Mouse (Mus musculus) brain, embryonic 14.5 days (tissue): Measurements from ENCODE around the gene Nme1. TPM values are rescaled to one million over a fixed set of nuclear protein-coding genes. Genes with fewer than 3 reads are reported as not detected.

Experiments
- DNase-seq: peaks from one replicate; pipeline ENCODE4 v3.0.0-alpha.2; 2011; ENCODE audit warnings: low read depth
- CTCF ChIP-seq: fragments of 200-500 bp; IDR thresholded peaks from 2 replicates; pipeline ENCODE4 v1.5.1; 2012; ENCODE audit warnings: inconsistent platforms, mild to moderate bottlenecking, moderate library complexity, borderline replicate concordance; ENCODE audit not compliant: insufficient read depth, insufficient read length; ENCODE audit errors: extremely low read depth
- POLR2A ChIP-seq: fragments of 200-500 bp; IDR thresholded peaks from 2 replicates; pipeline ENCODE4 v1.6.1; 2012; ENCODE audit warnings: mild to moderate bottlenecking, inconsistent platforms, borderline replicate concordance; ENCODE audit not compliant: poor library complexity, insufficient read depth, insufficient read length, severe bottlenecking; ENCODE audit errors: extremely low read depth
- polyA plus RNA-seq: library from polyadenylated mRNA; depleted of rRNA; stranded (reverse); fragments of >200 nt; gene quantifications from 2 replicates; pipeline ENCODE4 v1.2.3, GENCODE M21; 2012

Gene Nme1
- polyA plus RNA-seq, 1 experiment: 304 TPM

DNA sequence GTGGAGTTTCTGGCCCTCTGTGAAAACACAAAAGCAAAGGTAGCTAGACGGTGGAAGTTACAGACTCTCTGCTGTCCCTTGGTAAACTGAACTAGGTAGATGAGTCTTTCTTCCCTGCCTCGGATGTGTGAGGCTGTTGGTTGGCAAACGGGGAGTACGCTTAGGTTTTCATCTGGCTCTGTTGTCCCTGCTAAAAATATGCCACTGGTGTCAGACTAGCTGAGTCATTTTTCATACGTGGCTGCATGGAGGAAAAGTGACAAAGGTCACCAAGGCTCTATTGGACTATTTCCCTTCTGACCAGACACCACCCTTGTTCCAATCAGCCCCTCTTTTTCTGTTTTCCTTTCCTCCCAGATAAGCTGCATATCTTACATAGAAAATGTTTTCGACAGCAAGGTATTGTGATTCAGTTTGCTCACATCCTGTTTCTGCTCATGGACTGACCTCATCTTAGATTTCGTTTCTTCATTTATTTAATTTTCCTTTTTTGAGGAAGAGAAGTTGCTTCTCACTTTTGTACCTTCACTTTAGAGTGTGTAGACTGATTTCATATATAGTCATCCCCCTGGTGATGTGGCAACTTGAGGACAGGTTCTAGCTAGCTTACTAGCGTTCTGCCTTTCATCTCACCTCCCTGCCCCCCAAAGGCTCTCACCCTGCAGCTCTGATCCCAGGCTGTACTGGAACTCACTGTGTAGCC is 19.5 kb upstream of the Nme1 start:
- TF ChIP-seq CTCF (no peak), POLR2A (no peak)
- DNase-seq: no peak

DNA sequence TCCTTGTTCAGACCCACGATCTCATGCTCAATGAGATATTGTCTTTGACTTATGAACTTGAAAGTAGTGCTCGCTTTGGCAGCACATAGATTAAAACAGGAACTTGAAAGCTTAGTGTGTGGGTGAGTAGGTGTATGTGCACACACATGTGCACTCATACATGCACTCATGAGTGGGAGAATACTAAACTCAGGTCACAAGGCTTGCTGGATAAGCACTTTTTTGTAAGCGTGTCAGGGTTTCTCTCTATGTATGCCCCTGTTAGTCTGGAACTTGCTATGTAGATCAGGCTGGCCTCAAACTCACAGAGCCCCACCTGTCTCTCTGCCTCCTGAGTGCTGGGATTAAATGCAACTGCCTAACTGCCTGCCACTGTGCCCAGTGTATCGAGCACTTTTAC is 18.7 kb upstream of the Nme1 start:
- no peak for DNase-seq
- TF ChIP-seq POLR2A (no peak), CTCF (no peak)

DNA sequence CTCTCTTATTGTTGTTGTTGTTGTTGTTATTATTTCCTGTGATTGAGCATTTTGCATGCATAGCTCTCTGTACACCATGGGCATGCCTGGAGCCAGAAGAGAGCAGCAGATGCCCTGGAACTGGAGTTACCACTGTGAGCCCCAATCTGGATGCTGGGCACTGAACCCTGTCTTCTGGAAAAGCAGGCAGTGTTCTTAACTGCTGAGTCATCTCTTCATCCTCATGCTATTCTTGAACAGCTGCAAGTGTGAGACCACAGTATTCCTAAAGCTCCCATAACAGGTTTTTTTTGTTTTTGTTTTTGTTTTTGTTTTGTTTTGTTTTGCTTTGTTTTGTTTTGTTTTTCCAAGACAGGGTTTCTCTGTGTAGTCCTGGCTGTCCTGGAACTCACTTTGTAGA is 18.0 kb upstream of the Nme1 start:
- TF ChIP-seq POLR2A (no peak), CTCF (no peak)
- no peak for DNase-seq

DNA sequence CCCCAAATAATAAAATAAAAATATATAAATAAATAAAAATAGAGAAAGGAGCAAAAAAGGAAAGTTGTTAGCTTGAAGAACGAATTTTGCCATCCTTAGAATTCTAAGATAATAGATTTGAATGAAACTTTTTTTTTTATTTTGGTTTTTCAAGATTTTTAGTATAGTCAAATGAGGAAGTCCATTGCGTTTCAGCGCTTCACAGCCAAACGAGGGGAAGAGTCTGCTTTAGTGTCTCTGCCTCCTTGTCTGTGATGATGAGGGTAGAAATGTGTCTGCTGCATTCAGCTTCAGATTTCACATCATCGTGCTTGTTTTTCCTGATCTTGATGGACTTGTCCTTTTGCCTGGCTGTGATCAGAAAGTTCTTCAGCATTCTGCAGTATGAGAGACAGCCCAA is 16.9 kb upstream of the Nme1 start:
- DNase-seq: no peak
- TF ChIP-seq CTCF (no peak), POLR2A (no peak)

DNA sequence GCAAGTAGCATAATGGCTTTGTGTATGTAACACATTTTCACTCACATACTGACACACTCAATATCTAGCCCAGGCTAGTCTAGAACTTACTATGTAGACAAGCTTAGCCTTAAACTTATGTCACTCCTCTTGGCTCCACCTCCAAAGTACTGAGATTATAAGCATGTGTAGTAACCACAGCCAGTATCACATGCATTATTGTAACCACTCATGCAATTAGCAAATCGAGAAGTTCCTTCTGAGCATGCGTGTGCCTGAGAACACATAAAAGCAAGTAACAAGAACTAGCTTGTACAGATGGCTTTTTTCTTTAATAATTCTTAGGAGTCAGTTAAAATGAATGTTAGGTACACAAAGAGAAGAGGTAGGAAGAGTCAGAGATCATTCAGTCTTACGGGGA is 16.3 kb upstream of the Nme1 start:
- TF ChIP-seq POLR2A: no peak
- TF ChIP-seq CTCF: no peak

DNA sequence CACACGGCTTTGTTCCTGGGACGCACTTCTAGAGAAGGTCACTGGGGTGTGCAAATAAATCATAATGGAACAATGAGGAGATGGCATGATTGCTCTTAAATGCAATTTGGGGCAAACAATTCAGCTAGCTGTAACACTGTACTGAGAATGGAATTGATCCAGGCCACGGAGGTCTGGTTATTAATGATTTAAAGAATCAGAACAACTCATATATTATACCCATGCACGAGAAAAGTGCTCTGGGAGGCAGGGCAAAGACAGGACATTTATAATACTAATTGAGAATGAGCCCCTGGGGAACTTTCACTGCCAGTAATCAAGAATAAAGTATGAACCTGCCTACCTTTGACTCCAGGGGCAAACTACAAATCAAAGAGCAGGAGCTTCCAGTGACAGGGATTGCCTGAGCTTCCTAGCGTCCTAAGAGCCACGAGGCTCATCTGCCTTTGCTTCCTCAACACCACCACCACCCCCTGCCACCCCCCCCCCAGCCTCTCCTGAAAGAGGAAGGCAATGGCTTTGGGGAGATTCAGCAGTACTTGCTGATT is 11.3 kb upstream of the Nme1 start:
- TF ChIP-seq POLR2A (no peak), CTCF (no peak)
- no peak for DNase-seq

More for the DNA sequence above, 16.3 kb upstream of the Nme1 start:
- DNase-seq: no peak

DNA sequence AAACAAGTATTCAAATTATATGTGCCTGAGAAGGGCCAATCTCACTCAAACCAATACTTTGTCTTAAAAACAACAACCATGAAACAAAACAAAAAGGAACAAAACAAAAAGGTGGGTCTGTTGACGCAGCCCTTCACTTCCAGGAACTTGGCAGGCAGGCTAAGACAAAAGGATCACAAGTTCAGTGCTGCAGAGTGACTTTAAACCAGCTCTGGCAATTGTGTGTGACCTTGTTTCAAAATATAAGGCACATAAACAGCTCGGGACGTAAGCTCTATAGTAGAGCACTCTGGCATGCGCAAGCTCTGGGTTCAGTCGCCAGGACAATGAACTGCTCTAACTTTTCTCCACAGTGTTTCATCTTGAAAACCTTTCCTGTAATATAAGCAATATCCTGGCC is 4.6 kb upstream of the Nme1 start:
- no peak for TF ChIP-seq CTCF
- TF ChIP-seq POLR2A: no peak
- DNase-seq: no peak

DNA sequence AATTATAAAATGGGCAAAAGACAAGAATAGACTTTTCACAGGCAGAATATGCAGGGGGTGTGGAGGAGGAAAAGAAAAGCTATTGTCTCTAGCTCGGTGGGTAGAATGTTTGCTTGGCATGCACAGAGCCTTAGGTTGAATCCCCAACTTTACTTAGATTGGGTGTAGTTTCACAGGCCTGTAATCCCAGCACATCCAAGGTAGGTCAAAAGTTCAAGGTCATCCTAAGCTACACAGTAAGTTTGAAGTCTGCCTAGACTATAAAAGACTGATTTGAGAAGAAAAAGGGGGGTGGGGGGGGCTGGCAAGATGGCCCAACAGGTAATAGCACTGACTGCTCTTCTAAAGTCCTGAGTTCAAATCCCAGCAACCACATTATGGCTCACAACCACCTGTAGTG is 1.5 kb upstream of the Nme1 start:
- TF ChIP-seq POLR2A (no peak), CTCF (no peak)
- DNase-seq: no peak

DNA sequence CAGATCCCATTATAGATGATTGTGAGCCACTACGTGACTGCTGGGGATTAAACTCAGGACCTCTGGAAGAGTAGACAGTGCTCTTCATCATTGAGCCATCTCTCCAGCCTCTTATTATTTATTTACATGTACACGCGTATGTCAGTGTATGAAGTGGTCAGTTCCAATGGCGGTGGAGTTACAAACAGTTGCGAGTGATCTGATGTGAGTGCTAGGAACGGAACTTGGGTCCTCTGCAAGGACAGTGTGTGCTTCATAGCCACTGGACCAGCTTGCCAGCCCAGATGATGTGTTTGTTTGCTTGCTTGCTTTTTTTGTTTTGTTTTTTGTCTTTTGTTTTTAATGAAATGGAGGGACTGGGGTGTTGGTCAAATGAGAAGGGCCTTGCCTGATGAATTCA is 850 bp upstream of the Nme1 start:
- DNase-seq: no peak
- TF ChIP-seq CTCF (no peak), POLR2A (no peak)

DNA sequence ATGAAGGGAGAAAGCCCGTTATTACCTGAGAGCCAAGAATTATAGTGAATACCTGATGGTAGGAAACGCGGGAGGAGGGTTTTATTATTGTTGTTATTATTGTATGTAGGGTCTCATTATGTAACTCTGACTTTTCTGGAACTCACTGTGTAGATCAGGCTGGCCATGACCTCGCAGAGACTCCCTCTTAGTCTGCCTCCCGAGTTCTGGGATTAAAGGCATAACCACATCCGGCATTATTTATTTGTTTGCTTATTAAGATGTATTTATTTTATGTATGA is 467 bp upstream of the Nme1 start:
- TF ChIP-seq POLR2A: no peak
- TF ChIP-seq CTCF: no peak

DNA sequence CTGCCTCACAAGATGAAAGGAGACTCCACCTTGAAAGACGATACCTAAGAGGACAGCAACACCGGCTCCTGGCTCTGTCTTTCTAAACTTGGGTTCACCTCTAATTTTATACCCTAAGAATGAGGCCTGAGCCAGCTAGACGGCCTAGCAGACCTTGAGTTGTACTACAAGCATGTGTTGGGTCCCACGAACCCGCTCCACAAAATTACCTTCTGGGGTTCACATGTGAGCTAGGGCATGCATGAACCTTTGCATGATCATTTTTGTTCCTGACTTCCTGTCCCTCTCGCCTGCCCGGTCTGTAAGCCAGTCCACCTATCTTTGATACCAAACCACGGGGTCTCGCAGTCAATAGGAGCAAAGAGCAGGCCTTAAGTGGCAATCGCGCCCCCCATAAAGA is 940 bp downstream of the Nme1 start:
- DNase-seq: peak; percentile 25
- TF ChIP-seq POLR2A: no peak
- no peak for TF ChIP-seq CTCF

More for the DNA sequence above, 467 bp upstream of the Nme1 start:
- DNase-seq: no peak

DNA sequence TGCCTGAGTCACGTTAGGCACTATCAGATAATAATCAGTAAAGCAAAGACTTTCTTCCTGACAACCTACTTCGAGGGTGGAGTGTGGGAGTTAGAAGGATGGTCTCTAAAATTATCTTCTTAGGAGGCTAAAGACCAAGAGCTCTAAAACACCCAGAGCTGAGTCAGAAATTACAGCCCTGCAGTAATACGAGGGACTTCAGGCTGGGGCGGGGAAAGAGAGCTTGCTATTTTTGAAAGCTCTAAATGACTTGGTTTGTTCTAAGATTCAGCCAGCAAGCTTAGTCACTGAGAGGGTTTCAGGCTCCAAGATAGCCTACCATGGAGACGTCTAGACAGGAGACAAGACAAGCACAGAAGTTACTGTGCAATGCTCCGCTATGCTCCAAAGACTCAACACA is 2.9 kb downstream of the Nme1 start:
- no peak for DNase-seq
- no peak for TF ChIP-seq POLR2A
- TF ChIP-seq CTCF: no peak

DNA sequence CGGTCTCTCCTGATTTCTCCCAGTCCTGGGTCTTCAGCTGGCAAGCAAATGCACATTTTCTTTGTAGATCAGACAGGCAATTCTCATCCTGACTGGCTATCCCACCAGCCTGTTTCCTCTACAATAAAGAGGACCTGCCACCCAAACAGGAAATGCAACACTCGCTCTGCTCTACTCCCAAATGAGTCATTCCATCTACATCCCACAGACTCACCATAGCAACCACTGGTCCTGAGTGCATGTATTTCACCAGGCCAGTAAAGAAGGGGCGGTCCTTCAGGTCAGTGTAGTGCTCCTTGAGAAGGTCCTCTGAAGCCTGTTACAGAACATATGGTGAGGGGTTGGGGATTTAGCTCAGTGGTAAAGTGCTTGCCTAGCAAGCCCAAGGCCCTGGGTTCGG is 5.3 kb downstream of the Nme1 start:
- TF ChIP-seq POLR2A (no peak), CTCF (no peak)
- no peak for DNase-seq

DNA sequence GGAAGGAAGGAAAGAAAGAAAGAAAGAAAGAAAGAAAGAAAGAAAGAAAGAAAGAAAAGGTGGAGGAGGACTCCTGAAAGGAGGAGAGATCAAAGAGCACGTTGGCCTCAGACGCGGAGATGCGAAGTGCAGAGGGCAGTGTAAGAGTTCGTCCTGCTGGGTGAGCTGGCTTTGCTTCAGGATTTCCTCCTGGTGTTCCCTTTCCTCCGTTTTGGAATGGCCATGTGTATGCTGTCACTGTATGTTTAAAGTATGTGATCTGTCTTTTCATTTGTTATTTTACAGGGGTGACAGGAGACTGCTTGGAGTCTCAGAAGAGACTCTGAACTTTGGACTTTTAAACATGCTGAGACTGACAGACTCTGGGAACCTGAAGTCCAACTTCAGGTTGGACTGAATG is 6.8 kb downstream of the Nme1 start:
- TF ChIP-seq CTCF (no peak), POLR2A (no peak)

More for the DNA sequence above, 6.8 kb downstream of the Nme1 start:
- DNase-seq: no peak
